Mouse (Mus musculus) bone marrow, adult 2 months (tissue): ENCODE results near the gene Fam71e1. TPM values are rescaled to one million over a fixed set of nuclear protein-coding genes. Genes with fewer than 3 reads are reported as not detected.
A peak's percentile ranks its signal among the peaks of the same experiment; 100 is the strongest.

Experiments
- H3K27ac ChIP-seq: fragments of 200-500 bp; 2 replicates; pipeline ENCODE4 v1.5.1; 2012; ENCODE audit warnings: low read depth, mild to moderate bottlenecking, control low read depth, inconsistent platforms, low read length; ENCODE audit not compliant: control insufficient read depth, poor library complexity, insufficient read depth
- H3K4me1 ChIP-seq: fragments of 200-500 bp; 2 replicates; pipeline ENCODE4 v1.6.1; 2011; ENCODE audit warnings: low read length; ENCODE audit not compliant: control insufficient read depth, insufficient read depth
- H3K4me3 ChIP-seq: fragments of 200-500 bp; replicated peaks from 2 replicates; pipeline ENCODE3; 2011; ENCODE audit warnings: mild to moderate bottlenecking, low read depth, low read length, control low read depth; ENCODE audit not compliant: control insufficient read depth
- CTCF ChIP-seq: fragments of 200-500 bp; IDR thresholded peaks from 2 replicates; pipeline ENCODE4 v1.5.1; 2011; ENCODE audit warnings: low read length, control low read depth; ENCODE audit not compliant: control insufficient read depth, insufficient read depth
- POLR2A ChIP-seq: fragments of 200-500 bp; IDR thresholded peaks from 2 replicates; pipeline ENCODE4 v1.6.1; 2011; ENCODE audit warnings: low read depth, mild to moderate bottlenecking, control low read depth, low read length, borderline replicate concordance; ENCODE audit not compliant: control insufficient read depth
- WGBS: fragments of 180-500 bp; shearing (Covaris S2); methylation state at CpG from one replicate; pipeline ENCODE4 v1.1.7; 2018; 5-methylcytosine and 5-hydroxymethylcytosine counted together
- polyA plus RNA-seq: library from polyadenylated mRNA; stranded (reverse); fragments of >200 nt; gene quantifications from 2 replicates; pipeline ENCODE4 v1.2.4, GENCODE M21; 2011; ENCODE audit warnings: low replicate concordance; ENCODE audit not compliant: missing spikeins, insufficient read depth, insufficient read length

Gene Fam71e1
- polyA plus RNA-seq, 1 experiment = 5.0 TPM

- no peak overlapping the region for H3K27ac ChIP-seq
- 65% methylated on average over 9 of the region's 9 CpGs for WGBS
- H3K4me1 ChIP-seq = no peaks in the 10 kb centered on the region
- H3K4me3 ChIP-seq = no peak overlapping the region
- TF ChIP-seq POLR2A (no peak), CTCF (peak; percentile 32; the same call in 1 of the 2 replicates)
Measured at GRCm38 (mm10) chr7:44519240-44519913, 23.0 kb downstream of the Fam71e1 start.

- Histone ChIP-seq H3K4me1 (no peaks in the 10 kb centered on the region; the same call in 1 of the 2 replicates), H3K27ac (no peak overlapping the region), H3K4me3 (no peak overlapping the region)
- TF ChIP-seq CTCF (no peak), POLR2A (no peak)
- WGBS = 43% methylated on average over 3 of the region's 3 CpGs
Measured at GRCm38 (mm10) chr7:44520990-44521389, 24.6 kb downstream of the Fam71e1 start.

DNA sequence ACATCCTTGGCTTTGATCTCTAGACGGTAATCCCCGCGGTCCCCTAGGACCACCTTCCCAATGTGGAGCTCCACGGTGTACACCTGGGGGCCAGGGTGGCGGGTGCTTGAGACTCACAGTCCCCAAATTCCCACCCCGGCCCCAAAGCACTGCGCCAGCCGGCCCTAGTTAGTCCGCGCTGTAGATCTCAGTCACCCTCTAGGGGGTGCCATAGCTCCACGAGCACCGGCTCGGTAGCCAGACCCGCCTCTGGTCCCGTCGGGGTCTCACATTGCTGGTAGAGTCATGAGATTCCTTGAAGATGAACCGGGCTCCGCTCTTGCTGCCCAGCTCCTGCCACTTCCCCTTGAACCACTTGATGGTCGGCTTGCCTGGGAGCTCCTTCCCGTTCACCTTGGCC, 25.3 kb downstream of the Fam71e1 start:
- Histone ChIP-seq H3K4me3 (no peak overlapping the region), H3K4me1 (peaks cover under 1% of the 10 kb centered on the region; the same call in 1 of the 2 replicates), H3K27ac (no peak overlapping the region)
- 3% methylated on average over 20 of the region's 20 CpGs for WGBS
- no peak for TF ChIP-seq POLR2A
- peak; percentile 76 for TF ChIP-seq CTCF

- 65% methylated on average over 2 of the region's 2 CpGs for WGBS
- H3K27ac ChIP-seq = no peak overlapping the region
- peaks cover 4% of the 10 kb centered on the region for H3K4me1 ChIP-seq
- TF ChIP-seq CTCF = no peak
- TF ChIP-seq POLR2A = no peak
- no peak overlapping the region for H3K4me3 ChIP-seq
Measured at GRCm38 (mm10) chr7:44523056-44523455, 26.7 kb downstream of the Fam71e1 start.

- no peak within 1 kb of the TSS for H3K4me3 ChIP-seq
- WGBS = 51% methylated on average over 12 of the region's 12 CpGs
- H3K27ac ChIP-seq = peak within 1 kb of the TSS; percentile 17
- no peak for TF ChIP-seq POLR2A
- H3K4me1 ChIP-seq = peaks cover 4% of the 10 kb centered on the region
Measured at GRCm38 (mm10) chr7:44524502-44524901, 28.1 kb downstream of the Fam71e1 start, which contains the start of gene Mybpc2. TSS of gene Mybpc2 (minus strand) at chr7:44524656.

- peaks cover 4% of the 10 kb centered on the region for H3K4me1 ChIP-seq
- TF ChIP-seq POLR2A (no peak), CTCF (no peak)
- WGBS = 40% methylated on average over 22 of the region's 22 CpGs
- H3K27ac ChIP-seq = peak overlapping the region; percentile 17; the same call in 1 of the 2 replicates
- H3K4me3 ChIP-seq = no peak overlapping the region
Measured at GRCm38 (mm10) chr7:44525126-44525832, 28.9 kb downstream of the Fam71e1 start.

DNA sequence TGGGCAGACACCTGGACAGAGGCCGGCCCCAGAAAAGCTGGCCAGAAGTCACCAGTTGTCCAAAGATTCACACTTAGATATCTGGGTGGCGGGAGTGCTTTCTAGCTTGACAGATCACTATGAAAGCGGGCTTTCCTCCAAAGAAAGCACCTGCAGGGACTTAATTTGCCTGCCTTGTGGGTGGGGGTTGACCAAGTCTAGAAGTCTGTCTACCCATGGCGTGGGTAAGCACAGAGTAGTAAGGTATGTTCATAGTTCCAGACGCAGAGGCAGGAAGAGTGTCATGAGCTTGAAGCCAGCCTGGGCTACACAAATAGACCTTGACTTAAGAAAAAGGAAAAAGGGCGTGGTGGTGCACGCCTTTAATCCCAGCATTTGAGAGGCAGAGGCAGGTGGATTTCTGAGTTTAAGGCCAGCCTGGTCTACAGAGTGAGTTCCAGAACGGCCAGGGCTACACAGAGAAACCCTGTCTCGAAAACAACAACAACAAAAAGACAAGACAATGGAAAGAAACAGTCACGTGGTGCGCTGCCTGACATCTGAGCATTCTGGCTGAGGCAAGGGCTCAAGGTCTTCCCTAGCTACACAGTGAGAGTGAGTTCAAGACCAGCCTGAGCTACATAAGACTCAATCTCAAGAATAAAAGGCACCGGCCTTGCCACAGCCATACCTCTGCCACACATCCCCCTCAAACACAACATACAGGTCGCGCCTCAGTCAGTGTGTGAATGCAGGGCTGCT, 30.2 kb downstream of the Fam71e1 start:
- no peak; the same call in 1 of the 2 replicates for TF ChIP-seq POLR2A
- no peak for TF ChIP-seq CTCF
- no peak overlapping the region for H3K4me3 ChIP-seq
- peaks cover 4% of the 10 kb centered on the region for H3K4me1 ChIP-seq
- WGBS = 81% methylated on average over 14 of the region's 14 CpGs
- H3K27ac ChIP-seq = peak overlapping the region; percentile 44
